Mouse (Mus musculus) neural tube, embryonic 12.5 days (tissue): ENCODE measurements around the gene Pbx1. TPM values are rescaled to one million over a fixed set of nuclear protein-coding genes. Genes with fewer than 3 reads are reported as not detected.

Source experiments
- ATAC-seq: fragments of 200-750 bp; cut with Nextera tagmentation; 2 replicates; pipeline ENCODE4 v1.8.0; 2017; ENCODE audit warnings: low read depth, mild to moderate bottlenecking, moderate TSS enrichment, moderate library complexity; ENCODE audit not compliant: low FRiP score
- H3K27ac ChIP-seq: fragments of 300-500 bp; sonication (generic); 2 replicates; pipeline ENCODE4 v1.5.1; 2016
- H3K27me3 ChIP-seq: fragments of 300-500 bp; sonication (generic); replicated peaks from 2 replicates; pipeline ENCODE4 v1.6.1; 2016; ENCODE audit warnings: mild to moderate bottlenecking
- H3K36me3 ChIP-seq: fragments of 300-500 bp; sonication (generic); 2 replicates; pipeline ENCODE4 v1.6.1; 2016; ENCODE audit warnings: mild to moderate bottlenecking
- H3K4me1 ChIP-seq: fragments of 300-500 bp; sonication (generic); 2 replicates; pipeline ENCODE4 v1.6.1; 2016
- H3K4me2 ChIP-seq: fragments of 300-500 bp; sonication (generic); replicated peaks from 2 replicates; pipeline ENCODE4 v1.6.1; 2016; ENCODE audit warnings: mild to moderate bottlenecking
- H3K4me3 ChIP-seq: fragments of 300-500 bp; sonication (generic); 2 replicates; pipeline ENCODE4 v1.5.1; 2016
- H3K9ac ChIP-seq: fragments of 300-500 bp; sonication (generic); 2 replicates; pipeline ENCODE4 v1.6.1; 2016; ENCODE audit warnings: mild to moderate bottlenecking
- H3K9me3 ChIP-seq: fragments of 300-500 bp; sonication (generic); 2 replicates; pipeline ENCODE4 v1.6.1; 2016; ENCODE audit warnings: mild to moderate bottlenecking
- WGBS: fragments of 180-500 bp; shearing (Covaris S2); methylation state at CpG from one replicate; pipeline ENCODE4 v1.1.7; 2016; 5-methylcytosine and 5-hydroxymethylcytosine counted together
- polyA plus RNA-seq: library from polyadenylated mRNA; unstranded; fragments of >200 nt; fragmentation: Nextera tagmentation; extraction: Ambion mirVana; gene quantifications from 2 replicates; pipeline ENCODE4 v1.2.1, GENCODE M21; 2016

Pbx1 gene
- polyA plus RNA-seq, 1 experiment from 2014 or later = 43.9 TPM

DNA sequence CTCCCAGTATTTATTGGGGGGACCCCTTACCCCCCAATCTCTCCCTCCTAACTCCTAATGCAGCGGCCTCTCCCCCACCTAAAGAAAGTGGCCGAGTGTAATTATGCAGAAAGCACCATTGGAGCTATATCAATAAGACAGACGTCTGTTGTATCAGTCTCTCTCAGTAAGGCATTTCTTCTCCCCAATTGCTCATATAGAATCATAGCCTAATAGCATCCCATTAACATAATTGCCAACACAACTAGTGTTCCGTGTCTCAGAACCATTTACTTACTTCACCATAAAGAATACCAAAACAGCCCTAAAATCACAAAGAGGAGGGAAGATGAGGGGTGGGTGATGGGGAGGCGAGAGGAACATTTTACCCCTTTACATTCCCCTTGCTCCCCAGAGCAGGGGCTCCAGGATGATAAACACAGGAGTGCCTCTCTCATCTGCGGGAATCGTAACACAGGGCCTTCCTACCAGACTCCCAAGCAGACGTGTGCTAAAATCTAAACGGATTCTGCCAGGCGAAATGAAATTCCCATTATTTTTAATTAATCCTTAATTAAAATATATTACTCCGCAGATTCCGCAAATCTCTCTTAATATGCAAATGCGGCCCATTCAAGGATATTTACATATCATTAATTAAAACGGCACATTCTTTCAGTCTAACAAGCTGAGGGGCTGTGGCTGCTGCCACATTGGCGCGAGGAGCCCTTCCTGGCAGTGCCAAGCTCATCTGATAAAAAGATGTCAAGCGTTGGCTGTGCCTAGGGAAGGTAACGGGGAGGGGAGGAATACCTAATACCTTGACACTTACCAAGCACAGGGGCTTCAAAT lies 104.5 kb downstream of the Pbx1 start:
- H3K9ac ChIP-seq = no peak overlapping the region
- H3K36me3 ChIP-seq = no peaks in the 10 kb centered on the region
- no peak overlapping the region for H3K4me3 ChIP-seq
- 0 out of 2 replicates have a peak overlapping the region, but pooled peaks have one; percentile 9 for H3K4me2 ChIP-seq
- H3K27me3 ChIP-seq = no peaks in the 10 kb centered on the region
- no peaks in the 10 kb centered on the region for H3K9me3 ChIP-seq
- peak; percentile 31 for ATAC-seq
- no peak overlapping the region for H3K27ac ChIP-seq
- WGBS = 47% methylated on average over 18 of the region's 18 CpGs
- H3K4me1 ChIP-seq = peaks cover 74% of the 10 kb centered on the region

- Histone ChIP-seq H3K4me3 (no peak overlapping the region), H3K4me2 (0 out of 2 replicates have a peak overlapping the region, but pooled peaks have one; percentile 12), H3K27ac (peak overlapping the region; percentile 64; the same call in 1 of the 2 replicates), H3K27me3 (no peaks in the 10 kb centered on the region), H3K4me1 (peaks cover 72% of the 10 kb centered on the region), H3K36me3 (no peaks in the 10 kb centered on the region), H3K9me3 (no peaks in the 10 kb centered on the region), H3K9ac (0 out of 2 replicates have a peak overlapping the region, but pooled peaks have one; percentile 1)
- WGBS = 50% methylated on average over 4 of the region's 4 CpGs
- no peak for ATAC-seq
Observed at GRCm38 (mm10) chr1:168325786-168326185, 106.3 kb downstream of the Pbx1 start.

DNA sequence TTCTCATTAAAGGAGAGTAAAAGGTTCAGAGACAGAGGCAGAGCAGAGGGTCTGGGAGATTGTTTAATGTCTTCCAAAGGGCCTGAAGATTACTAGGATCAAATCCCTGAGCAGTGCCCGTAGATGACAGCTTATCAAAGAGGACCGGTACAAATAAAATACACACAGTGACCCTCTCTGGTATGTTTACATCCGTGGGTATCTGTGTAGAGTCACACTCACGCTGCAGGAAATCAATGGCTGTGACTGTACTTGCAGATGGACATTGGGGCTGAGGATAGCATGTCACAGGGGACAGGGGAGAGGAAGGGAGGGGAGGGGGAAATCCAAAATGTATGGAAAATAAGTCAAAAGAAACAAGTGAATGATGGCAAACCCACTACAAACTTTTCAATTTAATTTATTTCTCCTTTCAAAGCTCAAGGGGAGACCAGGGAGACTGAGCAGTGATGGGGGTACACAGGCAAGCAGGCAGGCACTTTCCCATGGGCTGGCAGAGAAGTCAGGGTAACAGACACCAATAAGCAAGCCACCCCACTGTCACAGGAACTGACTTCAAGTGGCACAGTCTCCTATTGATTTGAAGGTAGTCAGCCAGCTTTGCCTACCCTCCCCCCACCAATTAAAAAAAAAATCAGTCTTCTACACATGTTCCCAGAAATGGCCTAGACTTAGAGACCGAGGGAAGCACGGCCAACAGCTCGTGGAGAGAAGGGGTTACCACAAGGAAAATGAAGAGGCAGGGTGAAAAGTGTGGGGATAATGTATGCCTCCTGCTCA lies 107.6 kb downstream of the Pbx1 start:
- Histone ChIP-seq H3K4me3 (no peak overlapping the region), H3K36me3 (no peaks in the 10 kb centered on the region), H3K4me2 (no peak overlapping the region), H3K9ac (no peak overlapping the region), H3K9me3 (no peaks in the 10 kb centered on the region), H3K27me3 (no peaks in the 10 kb centered on the region), H3K27ac (no peak overlapping the region; the same call in 1 of the 2 replicates), H3K4me1 (peaks cover 73% of the 10 kb centered on the region)
- ATAC-seq = no peak
- WGBS = 70% methylated on average over 7 of the region's 7 CpGs

DNA sequence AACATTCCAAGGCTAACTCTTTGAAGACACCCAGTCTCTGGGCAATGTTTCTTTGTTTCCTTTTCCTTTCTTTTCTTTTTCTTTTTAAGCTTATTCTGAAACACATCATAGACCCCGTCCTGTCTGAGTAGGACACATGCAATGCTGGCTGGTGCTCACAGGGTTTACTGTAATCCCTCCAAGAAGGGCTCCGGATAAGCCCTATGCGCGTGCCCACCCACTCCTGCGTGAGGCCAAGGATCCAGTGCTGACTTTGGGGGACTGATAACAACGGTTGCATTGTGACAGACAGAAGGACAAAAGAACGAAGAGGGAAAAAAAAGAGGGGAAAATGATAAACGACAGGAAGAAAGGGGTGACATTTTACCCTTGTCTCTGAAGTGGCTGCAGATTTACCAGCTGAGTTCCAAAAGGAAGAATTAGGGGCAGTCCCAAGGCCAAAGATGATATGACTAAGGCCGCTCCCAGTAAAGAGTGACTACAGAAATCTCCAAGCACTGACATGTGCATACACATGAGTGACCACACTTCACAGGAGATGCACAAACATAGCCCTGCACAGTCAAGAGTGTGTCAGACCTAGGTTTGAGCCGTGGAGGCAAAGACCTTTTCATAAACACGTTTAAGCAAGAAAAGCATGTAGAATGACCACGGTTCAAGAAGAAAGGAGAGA lies 108.5 kb downstream of the Pbx1 start:
- Histone ChIP-seq H3K4me3 (no peak overlapping the region), H3K4me2 (no peak overlapping the region), H3K4me1 (peaks cover 74% of the 10 kb centered on the region), H3K36me3 (no peaks in the 10 kb centered on the region), H3K27ac (no peak overlapping the region), H3K27me3 (no peaks in the 10 kb centered on the region), H3K9me3 (no peaks in the 10 kb centered on the region), H3K9ac (no peak overlapping the region)
- no peak for ATAC-seq
- WGBS = 72% methylated on average over 12 of the region's 12 CpGs

GRCm38 (mm10) chr1:168322892-168323291 lies 109.2 kb downstream of the Pbx1 start:
- Histone ChIP-seq H3K9me3 (no peaks in the 10 kb centered on the region), H3K27ac (no peak overlapping the region), H3K4me1 (peaks cover 67% of the 10 kb centered on the region), H3K9ac (no peak overlapping the region), H3K4me3 (no peak overlapping the region), H3K4me2 (no peak overlapping the region), H3K36me3 (no peaks in the 10 kb centered on the region), H3K27me3 (no peaks in the 10 kb centered on the region)
- WGBS = 95% methylated on average over 1 of the region's 1 CpGs
- no peak for ATAC-seq

- H3K9ac ChIP-seq = no peak overlapping the region
Observed at GRCm38 (mm10) chr1:168319695-168320094, 112.4 kb downstream of the Pbx1 start.

DNA sequence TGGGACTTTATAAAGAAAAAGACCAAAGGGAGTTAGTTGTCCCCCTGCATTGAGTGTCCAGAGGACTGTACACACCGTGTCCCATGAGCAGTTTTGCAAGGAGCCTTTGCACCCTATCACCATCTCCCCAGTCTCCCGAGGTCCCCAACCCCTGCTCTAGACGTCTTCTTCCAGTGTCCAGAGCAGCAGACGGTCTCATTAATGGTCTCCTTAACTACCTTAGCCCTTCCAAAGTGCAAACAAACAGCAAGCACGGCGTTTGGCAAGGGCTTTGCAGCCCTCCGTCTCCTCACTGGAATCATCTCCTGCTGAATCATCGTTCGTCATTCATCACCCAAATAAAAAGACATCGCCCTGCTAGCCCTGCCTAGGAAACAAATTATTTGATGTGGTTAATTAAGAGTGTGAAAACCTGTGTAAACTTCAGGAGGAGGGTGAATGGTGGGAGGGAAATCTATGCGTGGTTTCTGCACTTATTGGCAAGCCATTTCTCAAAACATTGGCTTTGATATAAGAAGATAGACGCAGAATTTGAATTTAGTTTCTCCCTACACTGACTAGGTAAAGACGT lies 113.1 kb downstream of the Pbx1 start:
- no peak for ATAC-seq
- no peak overlapping the region for H3K4me3 ChIP-seq
- no peaks in the 10 kb centered on the region for H3K27me3 ChIP-seq
- no peak overlapping the region for H3K4me2 ChIP-seq
- no peaks in the 10 kb centered on the region for H3K36me3 ChIP-seq
- H3K9me3 ChIP-seq = no peaks in the 10 kb centered on the region
- no peak overlapping the region for H3K9ac ChIP-seq
- 45% methylated on average over 13 of the region's 13 CpGs for WGBS
- peaks cover 34% of the 10 kb centered on the region for H3K4me1 ChIP-seq
- no peak overlapping the region for H3K27ac ChIP-seq

More at GRCm38 (mm10) chr1:168319695-168320094, 112.4 kb downstream of the Pbx1 start:
- no peaks in the 10 kb centered on the region for H3K27me3 ChIP-seq
- peaks cover 41% of the 10 kb centered on the region for H3K4me1 ChIP-seq
- 42% methylated on average over 5 of the region's 5 CpGs for WGBS
- no peak overlapping the region for H3K4me3 ChIP-seq
- no peak overlapping the region for H3K4me2 ChIP-seq
- H3K27ac ChIP-seq = no peak overlapping the region
- no peaks in the 10 kb centered on the region for H3K36me3 ChIP-seq
- no peaks in the 10 kb centered on the region for H3K9me3 ChIP-seq
- no peak for ATAC-seq

GRCm38 (mm10) chr1:168313772-168314171 lies 118.3 kb downstream of the Pbx1 start:
- H3K4me2 ChIP-seq = no peak overlapping the region
- no peaks in the 10 kb centered on the region for H3K36me3 ChIP-seq
- no peaks in the 10 kb centered on the region for H3K27me3 ChIP-seq
- ATAC-seq = no peak
- H3K27ac ChIP-seq = no peak overlapping the region
- no peaks in the 10 kb centered on the region for H3K9me3 ChIP-seq
- peaks cover 25% of the 10 kb centered on the region for H3K4me1 ChIP-seq
- H3K9ac ChIP-seq = no peak overlapping the region
- H3K4me3 ChIP-seq = no peak overlapping the region

- peaks cover 32% of the 10 kb centered on the region for H3K4me1 ChIP-seq
- ATAC-seq = no peak
- no peak overlapping the region for H3K4me2 ChIP-seq
- no peaks in the 10 kb centered on the region for H3K9me3 ChIP-seq
- H3K27me3 ChIP-seq = no peaks in the 10 kb centered on the region
- no peaks in the 10 kb centered on the region for H3K36me3 ChIP-seq
- 90% methylated on average over 7 of the region's 7 CpGs for WGBS
- no peak overlapping the region for H3K4me3 ChIP-seq
- no peak overlapping the region for H3K27ac ChIP-seq
- no peak overlapping the region for H3K9ac ChIP-seq
Observed at GRCm38 (mm10) chr1:168312710-168313447, 119.2 kb downstream of the Pbx1 start.

DNA sequence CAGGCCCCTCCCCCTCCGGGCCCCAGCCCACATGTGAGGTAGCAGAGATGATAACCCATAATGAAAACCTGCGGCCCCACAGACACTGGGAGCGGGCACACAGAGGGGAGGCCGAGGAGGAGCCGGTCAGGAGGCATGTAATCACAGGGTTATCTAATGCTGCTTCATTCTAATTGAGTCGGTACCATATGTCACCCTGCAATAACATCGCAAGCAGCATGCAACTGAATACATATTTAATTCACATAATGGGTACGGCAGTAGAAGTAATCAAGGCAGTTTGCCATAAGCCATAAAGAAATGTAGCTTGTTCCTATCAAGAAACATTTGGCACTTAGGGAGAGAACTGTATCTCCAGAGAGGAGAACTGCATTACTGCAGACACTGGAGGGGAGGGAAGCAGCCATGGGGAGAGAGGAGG lies 123.0 kb downstream of the Pbx1 start:
- no peaks in the 10 kb centered on the region for H3K27me3 ChIP-seq
- H3K36me3 ChIP-seq = no peaks in the 10 kb centered on the region
- H3K4me3 ChIP-seq = no peak overlapping the region
- WGBS = 53% methylated on average over 8 of the region's 8 CpGs
- no peaks in the 10 kb centered on the region for H3K9me3 ChIP-seq
- H3K4me2 ChIP-seq = no peak overlapping the region
- peaks cover 37% of the 10 kb centered on the region for H3K4me1 ChIP-seq
- ATAC-seq = peak; percentile 60; the same call in 1 of the 2 replicates
- H3K9ac ChIP-seq = no peak overlapping the region
- H3K27ac ChIP-seq = peak overlapping the region; percentile 17; the same call in 1 of the 2 replicates
